Mouse (Mus musculus): ENCODE results near the gene Mtfr1l. TPM values are rescaled to one million over a fixed set of nuclear protein-coding genes. Genes with fewer than 3 reads are reported as not detected.

Gene Mtfr1l
- total and polyA plus RNA-seq, 2 experiments from 2014 or later, result 159 to 207 TPM

DNA sequence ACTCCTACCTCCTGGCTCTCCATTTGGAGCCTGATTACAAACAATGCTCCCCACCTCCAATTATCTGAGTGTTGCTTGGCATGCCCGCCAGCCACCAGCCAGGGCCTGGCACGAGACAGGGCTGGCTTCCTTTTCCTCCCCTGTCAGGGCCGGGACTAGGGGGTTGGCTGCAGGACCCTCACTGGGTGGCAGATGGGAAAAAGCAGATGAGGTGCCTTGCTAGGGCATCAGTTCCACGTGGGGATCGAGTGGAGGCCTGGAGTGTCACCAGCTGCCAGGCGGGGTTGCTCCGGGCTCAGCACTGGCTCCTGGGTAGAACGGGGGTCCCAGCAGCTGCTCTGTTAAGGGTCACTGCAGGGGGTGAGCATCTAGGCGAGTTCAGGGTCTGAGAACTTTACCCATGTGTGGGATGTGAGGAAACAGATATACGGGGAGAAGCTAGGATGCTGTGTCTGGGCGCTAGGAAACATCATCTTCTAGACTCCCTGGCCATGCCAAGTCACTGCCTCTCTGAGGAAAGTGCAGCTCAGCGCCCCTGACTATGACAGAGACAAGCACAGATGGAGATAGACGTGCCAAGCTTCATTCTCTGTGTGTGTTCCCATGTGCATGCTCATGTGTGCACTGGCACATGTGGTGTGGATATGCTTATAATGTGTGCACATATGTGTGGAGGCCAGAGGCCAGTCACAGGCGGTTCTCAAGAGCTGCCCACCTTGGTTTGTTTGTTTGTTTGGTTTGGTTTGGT is 35.7 kb upstream of the Mtfr1l start:
- H3K4me1 ChIP-seq (ENCODE audit: control insufficient read depth, insufficient read depth), result no peaks in the 10 kb centered on the region
- H3K27ac ChIP-seq (ENCODE audit: low read depth), result no peak overlapping the region
- TF ChIP-seq EP300 (IDR thresholded peaks at IDR 0.05; ENCODE audit: low read depth) (no peak), CTCF (IDR thresholded peaks at IDR 0.05; ENCODE audit: low read depth) (no peak)
- peaks cover 16% of the 10 kb centered on the region for H3K36me3 ChIP-seq (replicated peaks; ENCODE audit: control insufficient read depth, insufficient read depth, low read length)
- H3K9ac ChIP-seq (replicated peaks; ENCODE audit: low read depth, low read length), result no peak overlapping the region
- ATAC-seq (ENCODE audit: insufficient read depth, low read depth), result no peak
- no peak overlapping the region for H3K4me2 ChIP-seq (ENCODE audit: low read depth, low read length)
- H3K27me3 ChIP-seq (ENCODE audit: control insufficient read depth, insufficient read depth, low read length), result no peaks in the 10 kb centered on the region
- no peak overlapping the region for H3K4me3 ChIP-seq (ENCODE audit: low read depth, low read length)
- DNase-seq (ENCODE audit: low spot score), result no peak
- H3K9me3 ChIP-seq (replicated peaks; ENCODE audit: control insufficient read depth, low read length), result no peaks in the 10 kb centered on the region
- WGBS, result 82% methylated on average over 14 of the region's 14 CpGs

- Histone ChIP-seq H3K4me2 (ENCODE audit: low read depth, low read length) (no peak overlapping the region), H3K27me3 (ENCODE audit: control insufficient read depth, insufficient read depth, low read length) (no peaks in the 10 kb centered on the region), H3K4me1 (ENCODE audit: control insufficient read depth, insufficient read depth) (no peaks in the 10 kb centered on the region), H3K36me3 (replicated peaks; ENCODE audit: control insufficient read depth, insufficient read depth, low read length) (peaks cover 24% of the 10 kb centered on the region), H3K9me3 (replicated peaks; ENCODE audit: control insufficient read depth, low read length) (no peaks in the 10 kb centered on the region), H3K4me3 (ENCODE audit: low read depth, low read length) (no peak overlapping the region), H3K9ac (replicated peaks; ENCODE audit: low read depth, low read length) (no peak overlapping the region), H3K27ac (ENCODE audit: low read depth) (no peak overlapping the region)
- ATAC-seq (ENCODE audit: insufficient read depth, low read depth) (no peak), DNase-seq (ENCODE audit: low spot score) (no peak)
- TF ChIP-seq EP300 (IDR thresholded peaks at IDR 0.05; ENCODE audit: low read depth) (no peak), CTCF (IDR thresholded peaks at IDR 0.05; ENCODE audit: low read depth) (no peak)
- WGBS, result 83% methylated on average over 8 of the region's 8 CpGs
Measured at GRCm38 (mm10) chr4:134569831-134570230, 34.6 kb upstream of the Mtfr1l start.

DNA sequence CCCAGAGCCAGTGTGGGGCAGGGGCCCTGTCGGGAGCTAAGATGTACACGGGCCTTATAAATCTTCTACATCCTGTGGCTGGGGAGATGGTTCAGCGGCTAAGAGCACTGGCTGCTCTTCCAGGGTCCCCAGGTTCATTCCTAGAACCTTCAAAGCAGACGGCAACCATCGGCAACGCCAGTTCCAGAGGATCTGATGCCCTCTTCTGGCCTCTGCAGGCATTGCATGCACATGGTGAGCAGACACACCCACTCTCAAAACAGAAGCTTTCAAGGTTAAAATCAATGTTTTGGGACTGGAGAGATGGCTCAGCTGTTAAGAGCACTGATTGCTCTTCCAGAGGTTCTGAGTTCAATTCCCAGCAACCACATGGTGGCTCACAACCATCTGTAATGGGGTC is 34.0 kb upstream of the Mtfr1l start:
- H3K27ac ChIP-seq (ENCODE audit: low read depth), result no peak overlapping the region
- no peaks in the 10 kb centered on the region for H3K9me3 ChIP-seq (replicated peaks; ENCODE audit: control insufficient read depth, low read length)
- H3K4me3 ChIP-seq (ENCODE audit: low read depth, low read length), result no peak overlapping the region
- no peak for DNase-seq (ENCODE audit: low spot score)
- TF ChIP-seq CTCF (IDR thresholded peaks at IDR 0.05; ENCODE audit: low read depth) (peak; percentile 33), EP300 (IDR thresholded peaks at IDR 0.05; ENCODE audit: low read depth) (no peak)
- peaks cover 23% of the 10 kb centered on the region for H3K36me3 ChIP-seq (replicated peaks; ENCODE audit: control insufficient read depth, insufficient read depth, low read length)
- ATAC-seq (ENCODE audit: insufficient read depth, low read depth), result no peak
- no peak overlapping the region for H3K4me2 ChIP-seq (ENCODE audit: low read depth, low read length)
- H3K27me3 ChIP-seq (ENCODE audit: control insufficient read depth, insufficient read depth, low read length), result no peaks in the 10 kb centered on the region
- no peaks in the 10 kb centered on the region for H3K4me1 ChIP-seq (ENCODE audit: control insufficient read depth, insufficient read depth)
- H3K9ac ChIP-seq (replicated peaks; ENCODE audit: low read depth, low read length), result no peak overlapping the region
- WGBS, result 84% methylated on average over 6 of the region's 6 CpGs

DNA sequence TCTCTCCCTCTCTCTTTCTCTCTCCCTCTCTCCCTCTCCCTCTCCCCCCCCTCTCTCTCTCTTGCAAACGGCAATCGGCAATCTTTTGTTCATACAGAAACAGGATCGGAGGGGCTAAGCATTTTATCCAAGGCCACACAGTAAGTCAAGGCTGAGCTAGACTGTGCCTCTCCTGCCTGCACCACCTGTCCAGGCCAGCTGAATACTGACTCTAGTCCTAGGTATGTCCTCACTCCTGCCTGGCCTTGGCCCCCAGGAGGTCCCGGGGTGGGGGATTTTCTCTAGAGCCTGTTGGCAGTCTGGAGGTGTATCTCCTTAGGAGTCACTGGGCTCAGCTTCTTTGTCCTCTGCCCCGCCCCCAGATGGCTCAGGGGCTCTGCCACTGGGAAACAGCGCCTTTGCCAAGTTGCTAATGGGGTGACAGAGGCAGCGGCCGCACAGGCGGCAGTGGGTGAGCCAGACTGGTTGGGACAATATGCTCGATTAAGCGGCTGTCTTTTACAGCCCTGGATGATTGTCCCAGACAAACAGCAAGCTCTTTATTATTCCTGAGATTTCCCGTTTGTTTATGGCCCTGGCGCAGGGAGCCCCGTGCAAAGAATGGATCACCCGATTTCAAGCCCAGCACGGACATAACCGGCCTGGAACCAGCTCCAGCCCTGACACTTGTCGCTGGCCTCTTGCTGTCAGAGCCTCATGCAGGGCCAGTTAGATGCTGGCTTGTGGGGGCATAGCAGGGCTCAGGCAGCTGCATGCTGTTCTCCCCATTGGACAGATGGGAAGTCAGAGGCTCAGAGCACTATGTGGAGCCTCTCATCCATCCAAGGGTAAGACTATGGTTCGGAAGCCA is 32.4 kb upstream of the Mtfr1l start:
- Histone ChIP-seq H3K27ac (ENCODE audit: low read depth) (no peak overlapping the region), H3K36me3 (replicated peaks; ENCODE audit: control insufficient read depth, insufficient read depth, low read length) (peaks cover 34% of the 10 kb centered on the region), H3K9ac (replicated peaks; ENCODE audit: low read depth, low read length) (no peak overlapping the region), H3K27me3 (ENCODE audit: control insufficient read depth, insufficient read depth, low read length) (no peaks in the 10 kb centered on the region), H3K4me1 (ENCODE audit: control insufficient read depth, insufficient read depth) (no peaks in the 10 kb centered on the region), H3K4me2 (ENCODE audit: low read depth, low read length) (no peak overlapping the region), H3K9me3 (replicated peaks; ENCODE audit: control insufficient read depth, low read length) (no peaks in the 10 kb centered on the region), H3K4me3 (ENCODE audit: low read depth, low read length) (no peak overlapping the region)
- TF ChIP-seq EP300 (IDR thresholded peaks at IDR 0.05; ENCODE audit: low read depth) (no peak), CTCF (IDR thresholded peaks at IDR 0.05; ENCODE audit: low read depth) (no peak)
- 62% methylated on average over 19 of the region's 19 CpGs for WGBS
- no peak for DNase-seq (ENCODE audit: low spot score)
- no peak for ATAC-seq (ENCODE audit: insufficient read depth, low read depth)

DNA sequence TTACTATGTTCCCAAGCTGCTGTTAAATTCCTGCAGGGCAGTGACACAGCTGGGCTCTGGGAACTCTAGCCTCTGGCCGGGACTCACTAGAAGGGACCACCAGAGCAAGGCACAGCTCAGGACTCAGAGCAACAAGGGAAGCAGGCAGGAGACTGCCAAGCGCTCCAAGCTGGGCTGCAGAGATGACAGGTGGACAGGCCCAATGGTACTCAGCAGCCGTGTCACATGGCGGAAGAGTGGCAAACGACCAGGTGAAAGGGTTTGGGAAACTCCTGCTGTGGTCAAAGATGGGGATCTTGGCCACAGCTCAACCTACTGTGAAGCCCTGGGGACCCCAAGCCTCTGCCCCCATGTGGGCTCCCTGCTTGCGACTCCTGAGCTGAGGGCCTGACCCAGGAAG is 28.9 kb upstream of the Mtfr1l start:
- Histone ChIP-seq H3K9me3 (replicated peaks; ENCODE audit: control insufficient read depth, low read length) (no peaks in the 10 kb centered on the region), H3K27me3 (ENCODE audit: control insufficient read depth, insufficient read depth, low read length) (no peaks in the 10 kb centered on the region), H3K9ac (replicated peaks; ENCODE audit: low read depth, low read length) (no peak overlapping the region), H3K27ac (ENCODE audit: low read depth) (no peak overlapping the region), H3K4me3 (ENCODE audit: low read depth, low read length) (no peak overlapping the region), H3K4me1 (ENCODE audit: control insufficient read depth, insufficient read depth) (no peaks in the 10 kb centered on the region), H3K4me2 (ENCODE audit: low read depth, low read length) (no peak overlapping the region), H3K36me3 (replicated peaks; ENCODE audit: control insufficient read depth, insufficient read depth, low read length) (peaks cover 44% of the 10 kb centered on the region)
- ATAC-seq (ENCODE audit: insufficient read depth, low read depth), result no peak
- DNase-seq (ENCODE audit: low spot score), result no peak
- no peak for TF ChIP-seq EP300 (IDR thresholded peaks at IDR 0.05; ENCODE audit: low read depth)
- TF ChIP-seq CTCF (IDR thresholded peaks at IDR 0.05; ENCODE audit: low read depth), result no peak
- 79% methylated on average over 6 of the region's 6 CpGs for WGBS

Measured in heart, postnatal 0 days (tissue).